Mouse (Mus musculus) embryonic facial prominence, embryonic 11.5 days (tissue): ENCODE results near the gene Nek1. TPM values are rescaled to one million over a fixed set of nuclear protein-coding genes. Genes with fewer than 3 reads are reported as not detected.

Source experiments
- ATAC-seq: fragments of 200-750 bp; cut with Nextera tagmentation; replicated peaks from 2 replicates; pipeline ENCODE4 v1.8.0; 2017; ENCODE audit warnings: low read depth; ENCODE audit not compliant: insufficient number of reproducible peaks, low FRiP score, low TSS enrichment
- DNase-seq: peaks from one replicate; pipeline ENCODE4 v3.0.0-alpha.2; 2015; ENCODE audit warnings: low spot score
- H3K27ac ChIP-seq: fragments of 300-500 bp; sonication (generic); replicated peaks from 2 replicates; pipeline ENCODE4 v1.5.1; 2014; ENCODE audit warnings: mild to moderate bottlenecking, low read depth, low read length, control low read depth
- H3K27me3 ChIP-seq: fragments of 300-500 bp; sonication (generic); 2 replicates; pipeline ENCODE4 v1.6.1; 2014; ENCODE audit warnings: mild to moderate bottlenecking, low read length, moderate library complexity, mixed read lengths; ENCODE audit not compliant: control insufficient read depth, insufficient read depth
- H3K36me3 ChIP-seq: fragments of 300-500 bp; sonication (generic); replicated peaks from 2 replicates; pipeline ENCODE4 v1.6.1; 2014; ENCODE audit warnings: low read depth, mild to moderate bottlenecking, low read length, moderate library complexity, mixed read lengths; ENCODE audit not compliant: control insufficient read depth, insufficient read depth
- H3K4me1 ChIP-seq: fragments of 300-500 bp; sonication (generic); 2 replicates; pipeline ENCODE4 v1.6.1; 2014; ENCODE audit warnings: low read length, mixed read lengths; ENCODE audit not compliant: control insufficient read depth, insufficient read depth
- H3K4me2 ChIP-seq: fragments of 300-500 bp; sonication (generic); 2 replicates; pipeline ENCODE4 v1.6.1; 2014; ENCODE audit warnings: low read depth, mild to moderate bottlenecking, control low read depth, low read length, moderate library complexity
- H3K4me3 ChIP-seq: fragments of 300-500 bp; sonication (generic); 2 replicates; pipeline ENCODE4 v1.5.1; 2014; ENCODE audit warnings: low read depth, low read length, control low read depth
- H3K9ac ChIP-seq: fragments of 300-500 bp; sonication (generic); replicated peaks from 2 replicates; pipeline ENCODE4 v1.6.1; 2014; ENCODE audit warnings: mild to moderate bottlenecking, control low read depth, low read length
- H3K9me3 ChIP-seq: fragments of 300-500 bp; sonication (generic); replicated peaks from 2 replicates; pipeline ENCODE4 v1.6.1; 2016; ENCODE audit warnings: mild to moderate bottlenecking, low read length, inconsistent platforms, mixed read lengths; ENCODE audit not compliant: control insufficient read depth
- WGBS: fragments of 180-500 bp; shearing (Covaris S2); extraction: QIAGEN DNeasy Blood & Tissue Kit; methylation state at CpG from one replicate; pipeline ENCODE4 v1.1.7; 2014; 5-methylcytosine and 5-hydroxymethylcytosine counted together
- polyA plus RNA-seq: library from polyadenylated mRNA; unstranded; fragments of >200 nt; fragmentation: Nextera tagmentation; extraction: Ambion mirVana; gene quantifications from 2 replicates; pipeline ENCODE4 v1.2.1, GENCODE M21; 2014

Gene Nek1
- polyA plus RNA-seq, 1 experiment from 2014 or later: 22.7 TPM

GRCm38 (mm10) chr8:61059143-61059542 is 66.1 kb downstream of the Nek1 start:
- Histone ChIP-seq H3K36me3 (no peaks in the 10 kb centered on the region), H3K4me1 (no peaks in the 10 kb centered on the region), H3K9ac (no peak overlapping the region), H3K4me2 (no peak overlapping the region), H3K4me3 (no peak overlapping the region), H3K27me3 (no peaks in the 10 kb centered on the region), H3K27ac (no peak overlapping the region), H3K9me3 (no peaks in the 10 kb centered on the region)
- DNase-seq (no peak), ATAC-seq (no peak)

- Histone ChIP-seq H3K27me3 (no peaks in the 10 kb centered on the region), H3K9ac (no peak overlapping the region), H3K4me1 (no peaks in the 10 kb centered on the region), H3K36me3 (no peaks in the 10 kb centered on the region), H3K27ac (no peak overlapping the region), H3K9me3 (no peaks in the 10 kb centered on the region), H3K4me2 (no peak overlapping the region), H3K4me3 (no peak overlapping the region)
- DNase-seq (no peak), ATAC-seq (no peak)
- 74% methylated on average over 7 of the region's 7 CpGs for WGBS
Measured at GRCm38 (mm10) chr8:61060412-61060811, 67.4 kb downstream of the Nek1 start.

GRCm38 (mm10) chr8:61075059-61075458 is 82.1 kb downstream of the Nek1 start:
- DNase-seq: no peak
- no peak for ATAC-seq

GRCm38 (mm10) chr8:61110496-61110895 is 117.5 kb downstream of the Nek1 start:
- Histone ChIP-seq H3K36me3 (no peaks in the 10 kb centered on the region), H3K4me1 (no peaks in the 10 kb centered on the region), H3K27ac (no peak overlapping the region), H3K9ac (no peak overlapping the region), H3K9me3 (no peaks in the 10 kb centered on the region), H3K27me3 (no peaks in the 10 kb centered on the region), H3K4me3 (no peak overlapping the region), H3K4me2 (no peak overlapping the region)
- 88% methylated on average over 4 of the region's 4 CpGs for WGBS
- DNase-seq (no peak), ATAC-seq (no peak)

More at GRCm38 (mm10) chr8:61075059-61075458, 82.1 kb downstream of the Nek1 start:
- Histone ChIP-seq H3K27ac (no peak overlapping the region), H3K4me3 (no peak overlapping the region), H3K4me2 (no peak overlapping the region), H3K4me1 (no peaks in the 10 kb centered on the region), H3K9ac (no peak overlapping the region), H3K27me3 (no peaks in the 10 kb centered on the region), H3K9me3 (no peaks in the 10 kb centered on the region), H3K36me3 (no peaks in the 10 kb centered on the region)

- no peaks in the 10 kb centered on the region for H3K27me3 ChIP-seq
- H3K4me3 ChIP-seq: no peak overlapping the region
- no peak for DNase-seq
- no peak overlapping the region for H3K9ac ChIP-seq
- no peak overlapping the region for H3K27ac ChIP-seq
- no peak overlapping the region for H3K4me2 ChIP-seq
- H3K36me3 ChIP-seq: no peaks in the 10 kb centered on the region
- no peak for ATAC-seq
- H3K9me3 ChIP-seq: no peaks in the 10 kb centered on the region
- WGBS: 93% methylated on average over 4 of the region's 4 CpGs
- H3K4me1 ChIP-seq: no peaks in the 10 kb centered on the region
Measured at GRCm38 (mm10) chr8:61111940-61112339, 118.9 kb downstream of the Nek1 start.

- Histone ChIP-seq H3K4me2 (no peak overlapping the region), H3K4me3 (no peak overlapping the region), H3K4me1 (no peaks in the 10 kb centered on the region), H3K27ac (no peak overlapping the region), H3K27me3 (no peaks in the 10 kb centered on the region), H3K9ac (no peak overlapping the region), H3K36me3 (no peaks in the 10 kb centered on the region), H3K9me3 (no peaks in the 10 kb centered on the region)
- WGBS: 94% methylated on average over 1 of the region's 1 CpGs
- ATAC-seq (no peak), DNase-seq (no peak)
Measured at GRCm38 (mm10) chr8:61121631-61122030, 128.6 kb downstream of the Nek1 start.

- no peak overlapping the region for H3K4me2 ChIP-seq
- 70% methylated on average over 2 of the region's 2 CpGs for WGBS
- no peak overlapping the region for H3K27ac ChIP-seq
- no peak overlapping the region for H3K9ac ChIP-seq
- no peak for ATAC-seq
- H3K36me3 ChIP-seq: no peaks in the 10 kb centered on the region
- H3K4me1 ChIP-seq: no peaks in the 10 kb centered on the region
- no peak overlapping the region for H3K4me3 ChIP-seq
- no peaks in the 10 kb centered on the region for H3K9me3 ChIP-seq
- no peak for DNase-seq
- H3K27me3 ChIP-seq: no peaks in the 10 kb centered on the region
Measured at GRCm38 (mm10) chr8:61127299-61127861, 134.4 kb downstream of the Nek1 start.

GRCm38 (mm10) chr8:61132561-61133134 is 139.7 kb downstream of the Nek1 start:
- Histone ChIP-seq H3K27ac (no peak overlapping the region), H3K36me3 (no peaks in the 10 kb centered on the region), H3K9me3 (no peaks in the 10 kb centered on the region), H3K9ac (no peak overlapping the region), H3K4me2 (no peak overlapping the region), H3K4me1 (no peaks in the 10 kb centered on the region), H3K27me3 (no peaks in the 10 kb centered on the region), H3K4me3 (no peak overlapping the region)
- ATAC-seq (no peak), DNase-seq (no peak)
- 89% methylated on average over 4 of the region's 4 CpGs for WGBS
